Mouse (Mus musculus) thymus, adult 2 months (tissue): ENCODE measurements at regions not wholly inside any gene's neighbourhood (a gene's known extent, or its start where the extent isn't known, plus 50 kb on each side); places are given as distances from the start of the nearest gene placed in this dataset.

Source experiments
- DNase-seq: peaks from one replicate; pipeline ENCODE4 v3.0.0; 2021
- H3K27ac ChIP-seq: fragments of 200-500 bp; 2 replicates; pipeline ENCODE4 v1.5.1; 2012; ENCODE audit warnings: low read length, control low read depth; ENCODE audit not compliant: control insufficient read depth, insufficient read depth
- H3K27me3 ChIP-seq: fragments of 200-500 bp; 2 replicates; pipeline ENCODE4 v1.6.1; 2012; ENCODE audit warnings: mild to moderate bottlenecking, low read length, moderate library complexity, mixed read lengths; ENCODE audit not compliant: control insufficient read depth, insufficient read depth
- H3K36me3 ChIP-seq: fragments of 200-500 bp; 2 replicates; pipeline ENCODE4 v1.6.1; 2012; ENCODE audit warnings: mild to moderate bottlenecking, low read length, moderate library complexity; ENCODE audit not compliant: control insufficient read depth, insufficient read depth
- H3K4me1 ChIP-seq: fragments of 200-500 bp; replicated peaks from 2 replicates; pipeline ENCODE4 v1.6.1; 2012; ENCODE audit warnings: low read length; ENCODE audit not compliant: control insufficient read depth, insufficient read depth
- H3K4me3 ChIP-seq: fragments of 200-500 bp; 2 replicates; pipeline ENCODE4 v1.5.1; 2012; ENCODE audit warnings: mild to moderate bottlenecking, low read length, control low read depth, moderate library complexity; ENCODE audit not compliant: control insufficient read depth, insufficient read depth
- CTCF ChIP-seq: fragments of 200-500 bp; IDR thresholded peaks from 2 replicates; pipeline ENCODE4 v1.5.1; 2012; ENCODE audit warnings: mild to moderate bottlenecking, control low read depth, low read length, moderate library complexity, borderline replicate concordance; ENCODE audit not compliant: control insufficient read depth, poor library complexity, insufficient read depth; ENCODE audit errors: extremely low read depth
- POLR2A ChIP-seq: fragments of 200-500 bp; IDR thresholded peaks from 2 replicates; pipeline ENCODE4 v1.6.1; 2012; ENCODE audit warnings: mild to moderate bottlenecking, low read length, control low read depth, moderate library complexity; ENCODE audit not compliant: control insufficient read depth, poor library complexity, insufficient read depth; ENCODE audit errors: extremely low read depth
- WGBS: fragments of 180-500 bp; shearing (Covaris S2); methylation state at CpG from one replicate; pipeline ENCODE4 v1.1.7; 2018; 5-methylcytosine and 5-hydroxymethylcytosine counted together

DNA sequence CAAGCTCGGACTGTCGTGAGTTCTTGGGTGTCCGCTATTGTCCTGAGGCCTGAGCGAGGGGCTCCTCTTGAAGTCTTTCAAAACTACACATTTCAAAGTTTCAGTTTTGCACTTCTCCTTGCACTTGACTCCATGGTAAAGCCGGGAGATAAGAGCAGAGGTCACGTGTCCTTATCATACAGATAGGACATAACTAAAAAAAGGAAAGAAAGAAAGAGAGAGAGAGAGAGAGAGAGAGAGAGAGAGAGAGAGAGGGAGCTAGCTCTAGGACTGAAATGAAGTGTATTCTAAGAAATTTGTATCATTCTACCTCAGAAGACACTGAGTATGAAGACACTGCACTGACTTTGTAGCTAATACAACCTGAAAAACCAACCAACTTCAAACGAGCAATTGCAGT, 114.8 kb upstream of the Spred2 start:
- DNase-seq, result no peak
- 90% methylated on average over 7 of the region's 7 CpGs for WGBS

DNA sequence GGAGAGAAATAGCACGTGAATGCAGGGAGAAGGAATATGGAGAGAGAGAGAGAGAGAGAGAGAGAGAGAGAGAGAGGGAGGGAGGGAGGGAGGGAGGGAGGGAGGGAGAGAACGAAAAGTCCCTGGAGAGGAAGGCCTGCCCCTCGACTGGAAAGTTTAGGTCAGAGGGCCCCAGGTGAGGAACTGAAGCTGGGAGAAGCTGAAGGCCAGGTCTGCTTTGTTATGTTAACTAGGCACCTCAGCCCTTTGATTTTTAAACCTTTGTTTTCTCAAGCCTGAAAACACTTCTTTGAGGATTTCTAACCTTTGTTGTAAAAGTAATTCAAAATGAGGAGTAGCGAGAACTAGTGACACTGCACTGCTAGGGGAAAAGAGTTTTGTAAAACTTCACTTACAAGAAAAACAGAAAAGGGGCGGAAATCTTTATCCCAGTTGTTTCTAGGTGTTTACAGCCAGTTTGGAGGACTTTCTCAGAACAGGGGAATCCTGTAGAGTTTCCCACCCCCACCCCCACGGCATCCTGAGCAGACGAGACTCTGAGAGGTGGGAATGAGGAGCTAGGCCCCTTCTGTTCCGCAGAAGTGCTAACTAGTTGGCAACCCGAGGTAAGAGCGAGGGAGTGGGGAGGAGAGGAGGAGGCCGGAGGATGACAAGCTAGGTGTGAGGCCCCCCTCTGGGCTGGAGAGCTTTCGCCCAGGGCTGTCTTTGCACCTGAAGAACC, 112.7 kb upstream of the Spred2 start:
- Histone ChIP-seq H3K36me3 (no peaks in the 10 kb centered on the region), H3K4me3 (no peak overlapping the region)
- WGBS, result 77% methylated on average over 12 of the region's 12 CpGs

More for the DNA sequence above, 114.8 kb upstream of the Spred2 start:
- Histone ChIP-seq H3K36me3 (no peaks in the 10 kb centered on the region), H3K27ac (no peak overlapping the region), H3K27me3 (no peaks in the 10 kb centered on the region), H3K4me3 (no peak overlapping the region), H3K4me1 (no peaks in the 10 kb centered on the region)
- no peak for TF ChIP-seq CTCF
- TF ChIP-seq POLR2A, result no peak

DNA sequence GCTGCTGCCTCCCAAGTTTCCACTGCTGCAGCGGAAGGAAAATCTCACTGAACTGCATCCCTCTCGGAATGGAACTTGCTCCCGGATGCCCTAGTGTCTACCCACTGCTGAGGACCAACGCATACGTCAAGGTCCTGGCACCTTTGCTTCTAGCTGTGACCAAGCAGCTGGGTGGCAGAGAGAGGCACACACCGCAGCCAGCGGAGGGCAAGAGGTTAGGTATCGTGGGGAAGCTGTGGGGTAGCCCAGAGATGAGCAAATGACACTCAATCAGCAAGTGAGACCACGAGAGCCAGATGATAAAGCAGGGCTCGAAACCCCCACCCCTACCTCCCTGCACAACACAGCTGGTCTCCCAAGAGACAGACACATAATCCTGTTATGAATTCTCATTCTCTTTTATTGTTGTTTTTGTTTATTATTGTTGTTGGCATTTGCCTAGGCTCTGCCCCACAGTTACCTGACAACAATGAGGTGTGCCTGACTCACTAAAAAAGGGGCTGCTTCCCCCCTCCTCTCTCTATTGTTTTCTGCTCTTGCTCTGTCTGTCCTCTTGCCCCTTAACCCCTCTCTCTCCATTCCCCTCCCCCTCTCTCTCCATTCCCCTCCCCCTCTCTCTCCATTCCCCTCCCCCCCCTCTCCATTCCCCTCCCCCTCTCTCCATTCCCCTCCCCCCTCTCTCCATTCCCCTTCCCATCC, 112.0 kb upstream of the Spred2 start:
- no peak for TF ChIP-seq POLR2A
- TF ChIP-seq CTCF, result no peak
- WGBS, result 71% methylated on average over 10 of the region's 10 CpGs
- no peak overlapping the region for H3K27ac ChIP-seq
- DNase-seq, result no peak
- H3K4me1 ChIP-seq, result no peaks in the 10 kb centered on the region
- H3K27me3 ChIP-seq, result no peaks in the 10 kb centered on the region
- no peaks in the 10 kb centered on the region for H3K36me3 ChIP-seq
- no peak overlapping the region for H3K4me3 ChIP-seq

More for the DNA sequence above, 112.7 kb upstream of the Spred2 start:
- TF ChIP-seq POLR2A (no peak), CTCF (no peak)
- no peak for DNase-seq
- Histone ChIP-seq H3K4me1 (no peaks in the 10 kb centered on the region), H3K27ac (no peak overlapping the region), H3K27me3 (no peaks in the 10 kb centered on the region)

DNA sequence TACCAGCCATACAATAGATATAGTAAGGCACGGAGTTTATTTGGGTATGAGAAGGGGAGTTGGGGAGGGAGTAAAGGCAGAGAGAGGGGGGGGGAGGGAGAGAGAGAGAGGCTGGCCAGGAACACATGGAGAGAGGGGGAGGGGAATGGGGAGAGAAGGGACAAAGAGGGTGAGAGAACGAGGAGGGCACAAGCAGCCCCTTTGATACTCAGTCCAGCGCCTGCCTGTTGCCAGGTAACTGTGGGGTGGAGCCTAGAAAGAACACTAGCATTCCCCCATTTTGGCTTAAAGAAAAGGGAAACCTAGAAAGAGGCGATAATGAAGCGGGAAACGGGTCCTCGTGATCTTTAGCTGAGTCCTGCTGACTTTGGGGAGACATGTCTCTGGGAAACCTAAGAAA, 110.6 kb upstream of the Spred2 start:
- H3K27ac ChIP-seq, result no peak overlapping the region
- no peak for DNase-seq
- H3K4me3 ChIP-seq, result no peak overlapping the region
- no peaks in the 10 kb centered on the region for H3K36me3 ChIP-seq
- no peaks in the 10 kb centered on the region for H3K27me3 ChIP-seq
- no peaks in the 10 kb centered on the region for H3K4me1 ChIP-seq
- no peak for TF ChIP-seq CTCF
- no peak for TF ChIP-seq POLR2A
- WGBS, result 93% methylated on average over 7 of the region's 7 CpGs

DNA sequence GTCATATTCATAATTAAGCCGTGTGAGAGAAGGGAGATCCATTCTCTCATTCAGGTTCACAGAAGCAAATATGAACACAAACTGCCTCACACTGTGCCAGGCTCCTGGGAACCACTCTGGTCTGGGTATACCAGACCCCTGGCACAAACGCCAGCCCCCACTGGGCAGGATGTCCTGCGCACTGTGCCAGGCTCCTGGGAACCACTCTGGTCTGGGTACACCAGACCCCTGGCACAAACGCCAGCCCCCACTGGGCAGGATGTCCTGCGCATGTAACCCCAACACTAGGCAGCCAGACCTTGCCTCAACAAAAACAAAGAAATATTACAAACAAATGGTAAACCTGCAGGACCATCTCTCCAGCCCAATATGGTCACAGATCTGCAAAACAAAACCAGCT, 101.2 kb upstream of the Spred2 start:
- TF ChIP-seq POLR2A (no peak), CTCF (no peak)
- 83% methylated on average over 5 of the region's 5 CpGs for WGBS

DNA sequence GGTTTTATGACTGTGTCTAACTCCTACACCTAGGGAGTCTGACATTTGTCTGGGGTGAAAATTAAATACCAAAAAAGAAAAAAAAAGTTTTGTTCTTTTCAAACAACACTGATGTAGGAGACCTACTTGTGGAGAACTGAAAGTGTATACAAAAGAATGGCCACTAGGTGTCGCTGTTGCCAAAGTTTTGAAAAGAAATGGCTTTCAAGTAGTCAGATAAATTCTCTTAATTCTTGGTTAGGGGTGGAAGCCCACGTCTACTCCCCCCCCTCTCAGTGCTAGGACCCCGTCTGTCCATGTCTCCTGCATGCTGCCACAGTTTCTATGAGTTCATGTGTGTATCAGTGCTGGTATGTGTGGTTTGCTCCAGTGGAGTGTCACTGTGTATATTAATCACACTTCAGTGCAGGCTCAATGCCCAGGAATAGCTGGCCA, 100.7 kb upstream of the Spred2 start:
- TF ChIP-seq CTCF (no peak), POLR2A (no peak)
- peak; percentile 71 for DNase-seq
- 1% methylated on average over 3 of the region's 3 CpGs for WGBS

More for the DNA sequence above, 101.2 kb upstream of the Spred2 start:
- H3K27me3 ChIP-seq, result no peaks in the 10 kb centered on the region
- no peak overlapping the region for H3K27ac ChIP-seq
- no peak for DNase-seq
- H3K36me3 ChIP-seq, result no peaks in the 10 kb centered on the region
- H3K4me3 ChIP-seq, result no peak overlapping the region
- no peaks in the 10 kb centered on the region for H3K4me1 ChIP-seq

More for the DNA sequence above, 100.7 kb upstream of the Spred2 start:
- H3K27ac ChIP-seq, result no peak overlapping the region
- no peaks in the 10 kb centered on the region for H3K4me1 ChIP-seq
- H3K36me3 ChIP-seq, result no peaks in the 10 kb centered on the region
- H3K4me3 ChIP-seq, result no peak overlapping the region
- H3K27me3 ChIP-seq, result no peaks in the 10 kb centered on the region
